Mouse (Mus musculus): ENCODE results near the gene Cd19. TPM values are rescaled to one million over a fixed set of nuclear protein-coding genes. Genes with fewer than 3 reads are reported as not detected.
"Not testable (repeated sequence)": the region's sequence is repeated elsewhere in the genome, so short reads cannot be mapped to it uniquely, and the experiment has no call there.

Gene Cd19
- total RNA-seq, 2 experiments from 2014 or later = 0.53 to 0.56 TPM

- DNase-seq = peak; percentile 93 to 95
- intact Hi-C loops (cut with DNase I) = loop anchor here (5.0 kb wide), 1 partner anchor 71 kb away; no protein-coding TSS in a partner anchor
These were observed 18.2 kb downstream of the Cd19 start, which contains the start of gene Nfatc2ip for GRCm38 (mm10) chr7:126396298-126397119. TSS of gene Nfatc2ip (minus strand) at chr7:126396737.

GRCm38 (mm10) chr7:126392086-126392884 is 22.4 kb downstream of the Cd19 start:
- intact Hi-C loops (cut with DNase I); DNase-seq: not testable (repeated sequence)

GRCm38 (mm10) chr7:126388185-126388584 is 26.5 kb downstream of the Cd19 start:
- intact Hi-C loops (cut with DNase I) = no loop called here
- no peak for DNase-seq

GRCm38 (mm10) chr7:126383565-126383964 is 31.1 kb downstream of the Cd19 start:
- intact Hi-C loops (cut with DNase I) = no loop called here
- DNase-seq = no peak

GRCm38 (mm10) chr7:126377278-126378158 is 37.2 kb downstream of the Cd19 start, which contains the start of gene Spns1:
TSS of gene Spns1 (minus strand) at chr7:126377450.
- intact Hi-C loops (cut with DNase I) = loop anchor here (1.0 to 2.0 kb wide), 2 partner anchors 54 to 115 kb away; no protein-coding TSS in a partner anchor
- peak; percentile 88 to 92 for DNase-seq

- peak in 1 of 2 experiments; percentile 16 for DNase-seq
- intact Hi-C loops (cut with DNase I) = loop anchor here (2.0 kb wide), 1 partner anchor 114 kb away; no protein-coding TSS in a partner anchor
These were observed 37.8 kb downstream of the Cd19 start for GRCm38 (mm10) chr7:126376903-126377277.

- intact Hi-C loops (cut with DNase I) = no loop called here
- no peak for DNase-seq
These were observed 39.7 kb downstream of the Cd19 start for GRCm38 (mm10) chr7:126375012-126375411.

GRCm38 (mm10) chr7:126374526-126374925 is 40.2 kb downstream of the Cd19 start:
- DNase-seq = no peak
- intact Hi-C loops (cut with DNase I) = no loop called here

GRCm38 (mm10) chr7:126373007-126373406 is 41.7 kb downstream of the Cd19 start:
- intact Hi-C loops (cut with DNase I) = no loop called here
- no peak for DNase-seq

- DNase-seq = no peak
- intact Hi-C loops (cut with DNase I) = no loop called here
These were observed 45.3 kb downstream of the Cd19 start, which contains the start of gene Lat for GRCm38 (mm10) chr7:126369393-126369792. TSS of gene Lat (minus strand) at chr7:126369570.

GRCm38 (mm10) chr7:126368367-126368766 is 46.3 kb downstream of the Cd19 start:
- no peak for DNase-seq
- intact Hi-C loops (cut with DNase I) = no loop called here

GRCm38 (mm10) chr7:126367636-126368035 is 47.1 kb downstream of the Cd19 start:
- DNase-seq = no peak
- intact Hi-C loops (cut with DNase I) = no loop called here

GRCm38 (mm10) chr7:126363038-126363437 is 51.7 kb downstream of the Cd19 start:
- intact Hi-C loops (cut with DNase I) = no loop called here
- no peak for DNase-seq

- intact Hi-C loops (cut with DNase I) = no loop called here
- no peak for DNase-seq
These were observed 55.6 kb downstream of the Cd19 start for GRCm38 (mm10) chr7:126359049-126359448.

Small RNAs within 50 kb of the gene (microRNA-seq; reads per million reads assigned to microRNA genes)
- 0 to 0.24 reads per million in 2 experiments for gene Mir7058

Other genes starting within 250 kb of the Cd19 start
- gene Xpo6, start 214.4 kb downstream of the Cd19 start, total RNA-seq (2021) = 10 to 100 TPM; 34.8 to 36.3 TPM
- gene Sbk1, start 142.3 kb downstream of the Cd19 start, total RNA-seq (2021) = 10 to 100 TPM; 77.7 to 82.2 TPM
- gene Lat, start 45.3 kb downstream of the Cd19 start, total RNA-seq (2021) = 10 to 100 TPM in 1 of 2 experiments, 1 to 10 TPM in 1; 2.3 to 13.3 TPM
- 10 to 100 TPM; 36.3 to 38.3 TPM for gene Spns1, start 37.4 kb downstream of the Cd19 start, total RNA-seq (2021)
- 1 to 10 TPM; 5.4 to 7.1 TPM for gene Nfatc2ip, start 18.2 kb downstream of the Cd19 start, total RNA-seq (2021)
- 1 to 10 TPM; 7.7 TPM for gene Rabep2, start 13.9 kb upstream of the Cd19 start, total RNA-seq (2021)
- gene Atp2a1, start 48.2 kb upstream of the Cd19 start, total RNA-seq (2021) = under 1 TPM; 0.48 to 0.49 TPM
- 10 to 100 TPM; 44.3 to 44.8 TPM for gene Sh2b1, start 60.5 kb upstream of the Cd19 start, total RNA-seq (2021)
- gene Tufm, start 72.5 kb upstream of the Cd19 start, total RNA-seq (2021) = 100 to 1,000 TPM; 291 to 309 TPM
- 10 to 100 TPM; 44.6 to 47.1 TPM for gene Atxn2l, start 88.5 kb upstream of the Cd19 start, total RNA-seq (2021)
- 100 to 1,000 TPM; 138 to 140 TPM for gene Eif3c, start 151.5 kb upstream of the Cd19 start, total RNA-seq (2021)
- 1 to 10 TPM in 1 of 2 experiments, under 1 TPM in 1; 0.65 to 1.7 TPM for gene Apobr, start 170.1 kb upstream of the Cd19 start, total RNA-seq (2021)
- gene Cln3, start 170.9 kb upstream of the Cd19 start, total RNA-seq (2021) = 10 to 100 TPM; 13.2 to 13.3 TPM
- gene Il27, start 180.1 kb upstream of the Cd19 start, total RNA-seq (2021) = not detected
- 1 to 10 TPM; 8.7 to 9.2 TPM for gene Nupr1, start 216.0 kb upstream of the Cd19 start, total RNA-seq (2021)
- 10 to 100 TPM; 24.6 to 28.6 TPM for gene Sgf29, start 234.4 kb upstream of the Cd19 start, total RNA-seq (2021)